Comparison of ENCODE assay signal across 20 mouse cellular contexts in genomic region chr3:122516327-122516695, GRCm38 (mm10).
A peak's percentile ranks its signal among the peaks of the same experiment; 100 is the strongest.
DNase-seq lines count a peak whose midpoint lies in the region.
"Had no signal": no experiment of that assay in that cellular context is flagged by ENCODE, and none has a peak within 500 bp of the region (broad histone marks: within the 10 kb centered on the region; RNA-seq: fewer than 3 reads in every experiment).

No protein-coding gene starts in this region.

- no peaks in the 10 kb centered on the region for H3K9me3 ChIP-seq in limb, embryonic 10.5 days (replicated peaks)
- H3K9me3 ChIP-seq: forebrain, embryonic 13.5 days; heart, embryonic 10.5 days; heart, embryonic 15.5 days; hindbrain, embryonic 15.5 days had no signal

- H3K4me1 ChIP-seq in limb, embryonic 10.5 days = peaks cover 67% of the 10 kb centered on the region

- peaks cover 9% of the 10 kb centered on the region for H3K36me3 ChIP-seq in limb, embryonic 10.5 days
- H3K36me3 ChIP-seq: heart, embryonic 15.5 days; hindbrain, embryonic 15.5 days had no signal

- WGBS in limb, embryonic 10.5 days = 92% methylated on average over 3 of the region's 3 CpGs

- H3K27ac ChIP-seq in limb, embryonic 10.5 days = peak overlapping the region; percentile 86
- H3K27ac ChIP-seq: forebrain, embryonic 13.5 days; heart, embryonic 15.5 days; hindbrain, embryonic 15.5 days had no signal

- H3K27me3 ChIP-seq in limb, embryonic 10.5 days (ENCODE audit: low read depth, poor library complexity, severe bottlenecking) = no peaks in the 10 kb centered on the region
- H3K27me3 ChIP-seq: forebrain, embryonic 13.5 days; heart, embryonic 15.5 days; hindbrain, embryonic 15.5 days had no signal

- intact Hi-C loops in heart, postnatal 25 days (cut with DNase I) = no loop called here
- intact Hi-C loops in gastrocnemius, postnatal 14 days (cut with DNase I; ENCODE audit: low total_unique reads) = loop anchor here (5.0 to 10.0 kb wide), 2 partner anchors 98 to 121 kb away; partner anchors contain the start of gene Fnbp1l

- no peak overlapping the region for H3K4me3 ChIP-seq in limb, embryonic 10.5 days
- H3K4me3 ChIP-seq: forebrain, embryonic 13.5 days; gastrocnemius, adult 2 months; heart, embryonic 10.5 days; heart, embryonic 15.5 days; hindbrain, embryonic 15.5 days had no signal

- DNase-seq in heart, postnatal 4 days = peak; percentile 31
- no peak for DNase-seq in heart, postnatal 25 days (ENCODE audit: low spot score)
- DNase-seq in ovary, postnatal 36 days (ENCODE audit: low spot score) = peak; percentile 20
- no peak for DNase-seq in ovary, adult 18-20 months (ENCODE audit: low spot score)
- no peak for DNase-seq in limb, embryonic 10.5 days (ENCODE audit: low spot score)
- no peak for DNase-seq in gastrocnemius, postnatal 14 days
- DNase-seq in embryo, embryonic 10.5 days (ENCODE audit: low spot score) = no peak
- DNase-seq: adrenal gland, postnatal 25 days; cerebellum, adult 2 months; cerebellum, postnatal 25 days; forebrain, postnatal 0 days; gastrocnemius, adult 2 months; gastrocnemius, postnatal 36 days; heart, adult 11 months; heart, postnatal 14 days; kidney, adult 18-20 months had no signal

Comparison
In these comparisons a context has a peak if more than half of its experiments do, and no peak if none do; other contexts are left out.
1. DNase-seq: peak in heart, postnatal 4 days (single experiment) and ovary, postnatal 36 days (single experiment); none in heart, postnatal 25 days (single experiment), ovary, adult 18-20 months (single experiment), limb, embryonic 10.5 days (single experiment), gastrocnemius, postnatal 14 days (single experiment) and embryo, embryonic 10.5 days (single experiment).